Mouse (Mus musculus): ENCODE results near the gene Gga1.
"Not testable (repeated sequence)": the region's sequence is repeated elsewhere in the genome, so short reads cannot be mapped to it uniquely, and the experiment has no call there.

Gene Gga1

DNA sequence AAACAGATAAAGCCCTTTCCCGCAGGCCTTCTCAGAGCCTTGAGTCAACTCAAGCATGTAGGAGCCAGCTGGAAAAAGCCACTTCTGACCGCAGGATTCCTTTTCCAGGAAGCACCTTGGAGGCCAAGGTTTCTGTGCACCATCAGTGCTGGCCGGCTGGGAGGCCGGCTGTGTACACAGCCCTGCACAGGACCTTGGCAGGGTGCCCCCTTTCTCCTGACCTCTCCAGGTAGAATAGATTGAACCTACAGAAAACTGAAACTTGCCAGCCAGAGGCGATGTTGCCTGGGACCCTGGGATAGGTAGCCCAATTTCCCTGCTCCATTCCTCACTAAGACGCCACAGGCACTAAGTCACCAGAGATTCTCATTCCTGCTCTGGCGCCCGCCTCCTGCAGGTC, 31.1 kb upstream of the Gga1 start:
- DNase-seq: no peak

DNA sequence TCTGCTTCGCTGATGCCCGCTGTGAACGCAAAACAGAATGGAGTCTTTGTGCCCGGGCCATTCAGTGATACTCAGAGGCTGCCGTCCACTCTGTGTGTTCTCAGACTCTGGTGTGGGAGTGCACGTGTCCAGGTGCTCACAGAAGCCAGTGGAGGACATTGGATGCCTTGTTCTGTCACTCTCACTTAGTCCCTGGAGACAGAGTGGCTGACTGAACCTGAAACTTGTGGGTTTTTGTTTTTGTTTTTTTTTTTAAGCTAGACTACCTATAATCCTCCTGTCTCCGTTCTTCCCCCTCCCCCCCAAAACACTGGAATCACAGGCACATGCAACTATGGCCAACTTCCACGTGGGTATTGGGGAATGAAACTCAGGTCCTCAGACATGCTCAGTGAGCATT, 30.6 kb upstream of the Gga1 start:
- DNase-seq: no peak

- not testable (repeated sequence) for DNase-seq
These were observed 30.2 kb upstream of the Gga1 start for GRCm38 (mm10) chr15:78846805-78847204.

- peak; percentile 95 for DNase-seq
These were observed 28.5 kb upstream of the Gga1 start for GRCm38 (mm10) chr15:78848467-78848866.

DNA sequence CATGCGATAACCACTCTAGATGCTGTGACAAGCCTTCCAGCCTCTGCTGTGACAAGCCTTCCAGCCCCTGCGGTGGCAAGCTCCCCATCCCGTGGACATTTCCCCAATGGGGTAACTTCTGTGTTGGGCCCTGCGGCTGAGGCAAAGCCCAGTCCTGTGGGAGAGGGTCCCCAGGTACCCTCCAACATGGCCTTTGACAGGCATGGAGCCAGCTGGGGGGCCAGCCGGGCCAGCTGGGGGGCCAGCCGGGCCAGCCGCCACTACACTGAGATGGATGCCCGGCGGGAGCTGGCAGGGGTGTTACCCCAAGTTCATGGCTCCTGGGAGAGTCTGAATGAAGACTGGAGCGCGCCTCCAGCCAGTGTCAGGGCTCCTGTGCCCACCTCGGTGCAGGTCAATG, 27.5 kb upstream of the Gga1 start:
- no peak for DNase-seq

DNA sequence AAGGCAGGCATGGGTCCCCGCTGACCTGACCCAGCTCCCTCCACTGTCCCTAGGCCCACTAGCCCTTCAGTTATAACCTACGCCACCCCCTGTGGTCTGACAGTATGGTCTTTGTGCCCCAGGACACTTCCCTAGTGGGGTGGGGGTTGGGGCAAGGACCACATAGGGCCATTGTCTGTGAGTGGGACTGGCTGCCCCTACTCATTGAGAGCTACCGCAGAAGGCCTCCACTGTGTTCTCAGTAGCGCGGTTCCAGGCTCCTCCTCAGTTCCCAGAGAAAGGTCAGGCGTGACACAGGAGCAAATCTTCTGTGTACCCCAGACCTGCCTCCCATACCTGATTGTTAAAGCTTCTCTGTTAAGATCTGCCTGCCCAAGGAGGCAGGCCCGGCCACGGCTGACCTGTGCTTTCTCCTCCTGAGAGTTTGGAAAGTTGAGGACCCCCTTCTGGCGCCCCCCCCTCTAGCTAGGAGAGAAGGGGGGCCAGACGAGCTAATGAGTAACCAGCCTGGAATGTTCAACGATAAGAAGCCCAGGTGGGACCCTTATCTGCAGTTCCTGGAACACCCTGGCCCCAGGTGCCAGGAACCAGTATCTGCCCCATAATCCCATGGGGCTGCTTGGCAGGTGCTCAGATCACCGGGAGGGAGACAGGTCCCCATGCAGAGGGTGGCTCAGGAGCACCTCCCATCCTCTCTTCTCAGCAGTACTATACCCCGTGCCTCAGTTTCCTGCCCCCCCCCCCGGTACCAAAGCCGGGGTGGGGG, 26.7 kb upstream of the Gga1 start:
- DNase-seq: no peak

DNA sequence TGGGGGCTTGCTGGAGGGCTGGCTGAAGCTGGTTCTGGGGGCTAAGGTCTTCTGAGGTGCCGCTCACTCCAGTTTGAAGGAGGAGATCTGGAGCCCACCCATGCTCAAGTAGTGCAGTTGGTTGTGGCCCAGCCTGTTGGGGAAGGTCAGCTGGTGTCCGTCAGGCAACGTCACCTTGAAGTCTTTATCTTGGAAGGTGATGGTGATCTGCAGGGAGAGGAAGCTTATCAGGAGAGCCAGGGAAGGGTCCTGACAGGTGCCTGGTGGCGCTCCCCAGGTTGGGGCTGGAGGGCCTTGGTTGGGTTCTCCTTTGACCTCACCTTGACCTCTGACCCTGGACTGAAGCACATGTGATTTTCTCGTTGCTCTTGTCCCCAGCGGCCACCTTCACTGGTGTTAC, 26.0 kb upstream of the Gga1 start:
- no peak for DNase-seq

DNA sequence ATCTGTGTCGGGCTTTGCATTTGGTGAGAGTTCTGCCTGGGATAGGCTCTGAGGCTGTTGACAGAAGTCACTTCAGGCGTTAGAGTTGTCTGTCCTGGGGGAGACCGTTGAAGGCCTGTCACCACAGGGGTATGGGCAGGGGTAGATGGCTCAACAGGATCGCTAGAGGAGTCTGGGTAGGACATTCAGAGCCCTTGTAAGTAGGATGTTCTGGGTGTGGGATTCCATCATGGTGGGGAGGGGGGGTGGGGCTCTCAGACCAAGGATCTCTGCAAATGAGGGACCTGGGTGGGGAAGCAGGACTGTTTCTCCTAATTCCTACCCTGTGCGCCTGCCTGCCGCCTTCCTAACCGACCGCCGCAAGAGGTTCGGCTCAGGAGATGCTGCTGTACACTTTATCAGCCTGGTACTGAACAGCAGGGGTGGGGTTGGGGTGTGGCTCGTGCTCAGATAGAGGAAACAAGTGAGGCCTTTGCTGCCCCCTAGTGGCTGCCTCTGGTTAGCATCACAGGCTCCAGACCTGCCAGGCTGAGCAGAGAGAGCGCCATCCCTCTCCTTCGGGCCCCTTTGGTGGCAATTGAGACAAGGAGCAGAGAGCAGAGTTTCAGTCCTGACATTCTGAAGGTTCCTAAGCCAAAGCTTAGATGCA, 25.4 kb upstream of the Gga1 start:
- peak; percentile 94 for DNase-seq

- no peak for DNase-seq
These were observed 21.6 kb upstream of the Gga1 start, which contains the start of gene Lgals2 for GRCm38 (mm10) chr15:78855303-78855965. Gene Lgals2 (minus strand): TSS chr15:78855529.

GRCm38 (mm10) chr15:78857009-78857408, 20.0 kb upstream of the Gga1 start:
- DNase-seq: no peak

GRCm38 (mm10) chr15:78859311-78859710, 17.7 kb upstream of the Gga1 start:
- DNase-seq: no peak

GRCm38 (mm10) chr15:78859714-78860113, 17.3 kb upstream of the Gga1 start:
- no peak for DNase-seq

DNA sequence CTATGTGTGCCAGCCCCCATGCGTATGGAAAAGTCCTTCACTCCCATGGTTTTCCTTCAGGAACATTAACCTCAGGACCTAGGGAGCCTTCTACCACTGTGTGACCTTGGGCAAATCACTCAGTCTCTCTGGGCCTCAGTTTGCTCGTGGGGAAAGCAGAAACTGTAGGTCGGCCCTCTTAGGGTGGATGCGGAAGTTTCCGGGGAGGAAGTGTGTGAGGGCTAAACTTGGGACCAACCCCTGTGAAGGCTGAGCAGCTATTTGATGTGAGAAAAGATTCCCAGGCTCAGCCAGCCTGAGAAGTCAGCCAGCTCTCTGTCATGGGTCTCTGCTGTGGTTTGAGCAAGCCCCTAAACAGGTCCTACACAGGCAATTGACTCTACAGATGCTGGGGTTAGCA, 14.7 kb upstream of the Gga1 start:
- no peak for DNase-seq

- DNase-seq: no peak
These were observed 13.8 kb upstream of the Gga1 start for GRCm38 (mm10) chr15:78863154-78863553.

DNA sequence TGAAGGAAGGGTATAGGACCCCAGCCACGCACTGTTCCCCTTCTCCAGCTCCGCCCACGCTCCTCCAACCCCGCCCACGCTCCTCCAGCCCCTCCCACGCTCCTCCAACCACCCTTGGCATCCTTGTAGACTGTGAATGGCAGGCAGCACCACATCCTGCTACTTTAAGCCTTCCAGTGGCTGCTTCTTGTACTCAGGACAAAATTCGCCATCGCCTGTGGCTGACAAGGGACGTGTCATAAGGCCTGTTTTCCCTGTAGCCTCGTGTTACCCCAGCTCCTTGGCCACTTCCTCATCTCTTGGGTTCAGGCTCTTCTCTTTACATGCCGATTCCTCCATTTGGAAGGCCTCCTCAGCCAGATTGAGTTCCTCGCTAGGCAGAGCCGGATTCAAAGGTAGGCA, 13.1 kb upstream of the Gga1 start:
- no peak for DNase-seq

- DNase-seq: peak; percentile 55
These were observed 8.6 kb upstream of the Gga1 start for GRCm38 (mm10) chr15:78868398-78868797.

DNA sequence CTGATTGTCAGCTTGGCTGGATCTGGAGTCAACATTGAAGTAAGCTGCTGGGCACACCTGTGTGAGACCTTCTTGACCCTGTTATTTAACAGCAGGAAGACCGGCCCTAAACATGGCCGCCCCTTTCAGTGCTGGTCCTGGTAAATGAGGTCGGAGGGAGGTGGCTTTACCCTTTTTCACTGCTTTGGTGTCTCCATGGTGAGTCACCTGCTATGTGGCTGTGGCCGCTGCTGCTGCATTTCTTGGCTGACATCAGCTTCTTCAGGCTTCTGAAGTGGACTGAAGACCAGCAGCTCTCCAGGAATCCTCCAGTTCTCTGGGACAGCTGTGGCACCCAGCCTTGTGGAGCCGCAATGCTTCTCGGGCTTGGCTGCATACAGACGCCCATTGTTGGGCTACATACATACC, 8.2 kb upstream of the Gga1 start:
- no peak for DNase-seq

- peak; percentile 53 for DNase-seq
These were observed 7.2 kb upstream of the Gga1 start for GRCm38 (mm10) chr15:78869775-78870174.

DNA sequence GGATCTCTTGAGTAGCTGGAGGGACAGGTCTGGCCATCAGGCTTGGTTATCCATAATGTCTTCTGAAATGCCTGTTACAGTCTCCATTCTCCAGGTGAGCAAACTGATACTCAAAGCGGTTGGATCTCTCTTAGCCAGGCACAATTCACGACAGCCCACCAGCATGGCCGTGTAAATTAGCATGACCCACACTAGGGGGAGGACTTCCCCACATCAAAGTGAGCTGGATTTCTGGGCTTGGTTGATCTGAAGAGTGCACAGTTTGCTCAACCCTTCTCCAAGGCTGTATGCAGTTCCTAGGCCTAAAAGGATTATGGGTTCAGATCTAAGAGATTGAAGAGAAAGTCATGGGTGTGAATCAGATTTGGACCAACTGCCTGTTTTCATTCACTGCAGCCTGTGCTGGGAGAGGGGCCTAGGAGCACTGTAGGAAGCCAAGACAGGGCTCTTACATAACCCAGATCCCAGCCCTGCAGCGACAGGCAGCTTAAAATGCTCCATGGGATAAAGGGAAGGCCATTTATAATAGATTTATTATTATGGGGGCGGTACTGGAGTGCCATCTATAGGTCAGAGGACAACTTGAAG, 4.9 kb upstream of the Gga1 start:
- DNase-seq: no peak

DNA sequence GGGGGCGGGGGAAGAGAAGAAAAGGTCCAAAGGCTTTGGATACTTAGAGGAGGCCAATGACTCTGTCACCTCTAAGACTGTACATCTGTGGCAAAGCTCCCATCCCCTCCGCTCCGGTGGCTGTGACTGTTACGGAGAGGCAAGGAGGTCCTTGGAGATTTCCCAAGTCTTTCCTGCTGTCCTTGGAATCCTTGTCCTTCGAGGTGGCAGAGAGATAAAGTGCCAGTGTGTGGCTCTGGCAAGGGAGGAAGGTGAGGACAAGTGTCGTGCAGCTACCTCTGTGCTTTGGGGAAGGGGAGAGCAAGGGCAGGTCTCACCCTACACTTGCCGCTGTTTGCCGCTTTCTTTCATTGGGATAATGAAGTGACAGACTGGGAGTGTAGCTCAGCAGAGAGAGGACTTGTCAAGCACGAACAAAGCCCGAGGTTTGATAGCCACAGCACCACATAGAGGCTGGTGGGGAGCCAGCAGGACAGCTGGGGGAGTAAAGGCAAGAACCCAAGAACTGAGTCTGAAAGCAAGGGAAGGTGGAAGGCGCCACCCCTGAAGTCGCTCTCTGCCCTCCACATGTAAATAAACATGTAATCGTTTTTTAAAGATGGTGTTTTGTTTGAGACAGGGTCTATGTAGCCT, 3.1 kb upstream of the Gga1 start:
- DNase-seq: no peak

DNA sequence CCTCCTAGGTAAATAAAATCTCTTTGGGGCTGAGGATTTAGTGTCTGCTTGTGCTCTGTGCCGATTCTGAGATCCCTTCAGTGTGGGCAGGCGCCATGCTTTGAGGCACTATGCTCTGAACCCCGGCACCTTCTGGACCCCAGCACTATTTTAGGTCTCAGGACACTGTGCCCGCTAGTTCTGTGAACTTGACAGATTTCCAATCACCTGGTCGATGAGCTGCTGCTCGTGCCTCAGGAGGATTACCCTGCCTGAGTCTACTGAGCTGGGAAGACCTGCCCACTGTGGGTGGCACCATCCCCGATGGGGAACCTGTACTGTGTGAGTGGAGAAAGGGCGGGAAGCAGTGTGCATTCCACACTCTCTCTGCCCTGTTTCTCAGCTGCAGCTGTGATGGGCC, 2.0 kb upstream of the Gga1 start:
- no peak for DNase-seq

GRCm38 (mm10) chr15:78875537-78875936, 1.5 kb upstream of the Gga1 start:
- peak; percentile 39 for DNase-seq

DNA sequence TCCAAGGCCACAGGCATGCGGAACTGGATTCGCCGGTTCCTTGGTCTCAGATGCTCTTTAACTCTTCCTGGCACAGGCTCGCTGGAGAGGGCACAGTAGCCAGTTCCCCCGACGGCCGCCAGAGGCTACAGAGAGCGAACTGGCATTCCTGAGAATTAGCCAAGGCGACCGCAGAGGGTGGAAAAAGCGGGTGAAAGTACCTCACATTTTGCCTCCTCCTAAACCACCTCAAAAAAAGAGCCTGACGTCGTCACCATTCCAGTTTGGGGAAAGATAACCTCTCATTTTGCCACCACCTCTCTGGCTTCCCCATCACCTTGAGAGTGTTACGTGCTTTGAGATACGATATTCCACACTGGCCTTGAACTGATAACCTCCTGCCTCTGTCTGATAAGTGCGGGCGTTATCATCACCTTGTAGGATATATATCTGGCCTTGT, 713 bp upstream of the Gga1 start:
- peak; percentile 95 for DNase-seq

Data from kidney, adult 9 months (tissue).